Mouse (Mus musculus) Muller cell, postnatal 12 days (primary cell): ENCODE results near the gene Vmn1r166.
"Not testable (repeated sequence)": the region's sequence is repeated elsewhere in the genome, so short reads cannot be mapped to it uniquely, and the experiment has no call there.

Experiments
- DNase-seq: peaks from one replicate; pipeline ENCODE4 v3.0.0-alpha.2; 2015; ENCODE audit errors: inconsistent ontology term

Gene Vmn1r166

GRCm38 (mm10) chr7:23251582-23251981, at the start of gene Vmn1r166:
TSS of gene Vmn1r166 (minus strand) at chr7:23251682.
- not testable (repeated sequence) for DNase-seq

- DNase-seq, result not testable (repeated sequence)
Measured at GRCm38 (mm10) chr7:23300892-23301291, 49.4 kb upstream of the Vmn1r166 start, which contains the start of gene Nlrp4e. TSS of gene Nlrp4e (plus strand) at chr7:23301192.

GRCm38 (mm10) chr7:23278800-23279199, 27.3 kb upstream of the Vmn1r166 start, which contains the start of gene Gm6902:
TSS of gene Gm6902 (minus strand) at chr7:23278900.
- DNase-seq, result not testable (repeated sequence)

GRCm38 (mm10) chr7:23217032-23217431, 34.5 kb downstream of the Vmn1r166 start, which contains the start of gene Vmn1r165:
TSS of gene Vmn1r165 (plus strand) at chr7:23217332.
- not testable (repeated sequence) for DNase-seq
